Mouse (Mus musculus) limb, embryonic 14.5 days (tissue): ENCODE measurements around the gene Olfr76. TPM values are rescaled to one million over a fixed set of nuclear protein-coding genes. Genes with fewer than 3 reads are reported as not detected.
"Not testable (repeated sequence)": the region's sequence is repeated elsewhere in the genome, so short reads cannot be mapped to it uniquely, and the experiment has no call there.

Source experiments
- ATAC-seq: fragments of 200-750 bp; cut with Nextera tagmentation; 2 replicates; pipeline ENCODE4 v1.8.0; 2017; ENCODE audit warnings: low read depth, moderate number of reproducible peaks, moderate TSS enrichment; ENCODE audit not compliant: low FRiP score
- DNase-seq: peaks from one replicate; pipeline ENCODE4 v3.0.0-alpha.2; 2015; ENCODE audit warnings: low spot score
- H3K27ac ChIP-seq: fragments of 300-500 bp; sonication (generic); replicated peaks from 2 replicates; pipeline ENCODE4 v1.5.1; 2014; ENCODE audit warnings: low read depth, mild to moderate bottlenecking, low read length, moderate library complexity, mixed read lengths
- H3K27me3 ChIP-seq: fragments of 300-500 bp; sonication (generic); 2 replicates; pipeline ENCODE4 v1.6.1; 2014; ENCODE audit warnings: low read length, mixed read lengths; ENCODE audit not compliant: control insufficient read depth, insufficient read depth
- H3K36me3 ChIP-seq: fragments of 300-500 bp; sonication (generic); 2 replicates; pipeline ENCODE4 v1.6.1; 2014; ENCODE audit warnings: mild to moderate bottlenecking, low read length, moderate library complexity, mixed read lengths; ENCODE audit not compliant: control insufficient read depth, insufficient read depth
- H3K4me1 ChIP-seq: fragments of 300-500 bp; sonication (generic); 2 replicates; pipeline ENCODE4 v1.6.1; 2014; ENCODE audit warnings: antibody characterized with exemption, low read length, mixed read lengths; ENCODE audit not compliant: control insufficient read depth, insufficient read depth
- H3K4me2 ChIP-seq: fragments of 300-500 bp; sonication (generic); replicated peaks from 2 replicates; pipeline ENCODE4 v1.6.1; 2014; ENCODE audit warnings: low read depth, mild to moderate bottlenecking, low read length, moderate library complexity; ENCODE audit not compliant: severe bottlenecking
- H3K4me3 ChIP-seq: fragments of 300-500 bp; sonication (generic); replicated peaks from 2 replicates; pipeline ENCODE4 v1.5.1; 2014; ENCODE audit warnings: low read length
- H3K9ac ChIP-seq: fragments of 300-500 bp; sonication (generic); 2 replicates; pipeline ENCODE4 v1.6.1; 2014; ENCODE audit warnings: mild to moderate bottlenecking, low read depth, low read length, moderate library complexity; ENCODE audit not compliant: severe bottlenecking
- H3K9me3 ChIP-seq: fragments of 300-500 bp; sonication (generic); 2 replicates; pipeline ENCODE4 v1.6.1; 2016; ENCODE audit warnings: low read length; ENCODE audit not compliant: control insufficient read depth
- POLR2A ChIP-seq: fragments of 200-500 bp; IDR thresholded peaks from 2 replicates; pipeline ENCODE4 v1.8.0; 2012; ENCODE audit warnings: inconsistent platforms, mild to moderate bottlenecking, moderate library complexity, borderline replicate concordance; ENCODE audit not compliant: insufficient read depth, insufficient read length; ENCODE audit errors: extremely low read depth
- WGBS: fragments of 180-500 bp; shearing (Covaris S2); extraction: QIAGEN DNeasy Blood & Tissue Kit; methylation state at CpG from one replicate; pipeline ENCODE4 v1.1.7; 2014; 5-methylcytosine and 5-hydroxymethylcytosine counted together
- polyA plus RNA-seq, 2 experiments: library from polyadenylated mRNA; depleted of rRNA in 1 of 2; stranded (reverse) in 1 of 2; unstranded in 1 of 2; fragments of >200 nt; fragmentation: Nextera tagmentation in 1 of 2; extraction: Ambion mirVana in 1 of 2; gene quantifications; 2 replicates each; pipeline versions ENCODE4 v1.2.1 to v1.2.3; 2012 to 2014

Olfr76 gene
- polyA plus RNA-seq, 2 experiments, result not detected

GRCm38 (mm10) chr19:12116464-12116863 lies 6.5 kb downstream of the Olfr76 start:
- Histone ChIP-seq H3K36me3 (no peaks in the 10 kb centered on the region), H3K9ac (no peak overlapping the region), H3K9me3 (no peaks in the 10 kb centered on the region), H3K4me3 (no peak overlapping the region), H3K4me2 (no peak overlapping the region), H3K4me1 (no peaks in the 10 kb centered on the region), H3K27ac (no peak overlapping the region), H3K27me3 (no peaks in the 10 kb centered on the region)
- WGBS, result 94% methylated on average over 3 of the region's 3 CpGs
- no peak for DNase-seq
- TF ChIP-seq POLR2A, result no peak
- no peak for ATAC-seq

GRCm38 (mm10) chr19:12115797-12116196 lies 7.2 kb downstream of the Olfr76 start, which contains the start of gene Olfr1428:
Gene Olfr1428, minus strand, starts transcription at chr19:12115897.
- H3K4me1 ChIP-seq, result no peaks in the 10 kb centered on the region
- DNase-seq (no peak), ATAC-seq (no peak)
- H3K36me3 ChIP-seq, result no peaks in the 10 kb centered on the region
- 67% methylated on average over 1 of the region's 1 CpGs for whole genome bisulfite sequencing
- H3K27me3 ChIP-seq, result no peaks in the 10 kb centered on the region
- H3K4me2 ChIP-seq, result no peak within 1 kb of the TSS
- no peak within 1 kb of the TSS for H3K9ac ChIP-seq
- H3K9me3 ChIP-seq, result no peaks in the 10 kb centered on the region
- TF ChIP-seq POLR2A, result no peak
- no peak within 1 kb of the TSS for H3K4me3 ChIP-seq
- no peak within 1 kb of the TSS for H3K27ac ChIP-seq

GRCm38 (mm10) chr19:12113807-12114206 lies 9.2 kb downstream of the Olfr76 start:
- Histone ChIP-seq H3K4me2 (no peak overlapping the region), H3K4me1 (no peaks in the 10 kb centered on the region), H3K9ac (no peak overlapping the region), H3K27ac (no peak overlapping the region), H3K27me3 (no peaks in the 10 kb centered on the region), H3K4me3 (no peak overlapping the region), H3K36me3 (no peaks in the 10 kb centered on the region), H3K9me3 (no peaks in the 10 kb centered on the region)
- WGBS, result 73% methylated on average over 1 of the region's 1 CpGs
- TF ChIP-seq POLR2A, result no peak
- ATAC-seq (no peak), DNase-seq (no peak)

GRCm38 (mm10) chr19:12104541-12104940 lies 18.5 kb downstream of the Olfr76 start:
- H3K9ac ChIP-seq, result no peak overlapping the region
- ATAC-seq (no peak), DNase-seq (no peak)
- no peaks in the 10 kb centered on the region for H3K4me1 ChIP-seq
- no peak overlapping the region for H3K4me2 ChIP-seq
- H3K27ac ChIP-seq, result no peak overlapping the region
- TF ChIP-seq POLR2A, result no peak
- no peaks in the 10 kb centered on the region for H3K27me3 ChIP-seq
- no peak overlapping the region for H3K4me3 ChIP-seq
- H3K36me3 ChIP-seq, result no peaks in the 10 kb centered on the region
- WGBS, result 60% methylated on average over 1 of the region's 1 CpGs
- no peaks in the 10 kb centered on the region for H3K9me3 ChIP-seq

- 98% methylated on average over 2 of the region's 2 CpGs for WGBS
- no peaks in the 10 kb centered on the region for H3K9me3 ChIP-seq
- no peak within 1 kb of the TSS for H3K4me2 ChIP-seq
- DNase-seq, result no peak
- H3K27ac ChIP-seq, result no peak within 1 kb of the TSS
- H3K9ac ChIP-seq, result no peak within 1 kb of the TSS
- H3K4me3 ChIP-seq, result no peak within 1 kb of the TSS
- H3K36me3 ChIP-seq, result no peaks in the 10 kb centered on the region
- TF ChIP-seq POLR2A, result no peak
- no peaks in the 10 kb centered on the region for H3K4me1 ChIP-seq
- ATAC-seq, result no peak
- no peaks in the 10 kb centered on the region for H3K27me3 ChIP-seq
These were observed 19.8 kb downstream of the Olfr76 start, which contains the start of gene Olfr1427 for GRCm38 (mm10) chr19:12103234-12103633. Gene Olfr1427, minus strand, starts transcription at chr19:12103334.

GRCm38 (mm10) chr19:12091913-12092312 lies 31.1 kb downstream of the Olfr76 start, which contains the start of gene Olfr1426:
Gene Olfr1426, minus strand, starts transcription at chr19:12092013.
- H3K9me3 ChIP-seq, result no peaks in the 10 kb centered on the region
- no peak within 1 kb of the TSS for H3K27ac ChIP-seq
- no peaks in the 10 kb centered on the region for H3K4me1 ChIP-seq
- no peaks in the 10 kb centered on the region for H3K27me3 ChIP-seq
- no peak within 1 kb of the TSS for H3K4me2 ChIP-seq
- WGBS, result 80% methylated on average over 1 of the region's 1 CpGs
- no peak within 1 kb of the TSS for H3K4me3 ChIP-seq
- DNase-seq (no peak), ATAC-seq (no peak)
- H3K9ac ChIP-seq, result no peak within 1 kb of the TSS
- no peak for TF ChIP-seq POLR2A
- H3K36me3 ChIP-seq, result no peaks in the 10 kb centered on the region

- not testable (repeated sequence) for ATAC-seq
These were observed 45.4 kb downstream of the Olfr76 start, which contains the start of gene Olfr1425 for GRCm38 (mm10) chr19:12077631-12078030. Gene Olfr1425, minus strand, starts transcription at chr19:12077731.

GRCm38 (mm10) chr19:12069546-12069945 lies 53.5 kb downstream of the Olfr76 start:
- H3K9me3 ChIP-seq, H3K4me1 ChIP-seq, H3K27me3 ChIP-seq, H3K4me2 ChIP-seq, H3K4me3 ChIP-seq, DNase-seq, ATAC-seq, H3K27ac ChIP-seq, H3K36me3 ChIP-seq, H3K9ac ChIP-seq: not testable (repeated sequence)
- 71% methylated on average over 1 of the region's 1 CpGs for WGBS

More at GRCm38 (mm10) chr19:12077631-12078030, 45.4 kb downstream of the Olfr76 start, which contains the start of gene Olfr1425:
- H3K4me2 ChIP-seq, DNase-seq, H3K27me3 ChIP-seq, H3K27ac ChIP-seq, H3K9ac ChIP-seq, H3K4me1 ChIP-seq, H3K9me3 ChIP-seq, H3K4me3 ChIP-seq, H3K36me3 ChIP-seq: not testable (repeated sequence)
- 75% methylated on average over 4 of the region's 4 CpGs for WGBS
